Mouse (Mus musculus): ENCODE measurements at regions not wholly inside any gene's neighbourhood (a gene's known extent, or its start where the extent isn't known, plus 50 kb on each side); places are given as distances from the start of the nearest gene placed in this dataset.
A peak's percentile ranks its signal among the peaks of the same experiment; 100 is the strongest.

- Histone ChIP-seq H3K9me3 (replicated peaks) (no peaks in the 10 kb centered on the region), H3K27me3 (no peaks in the 10 kb centered on the region), H3K27ac (replicated peaks) (no peak overlapping the region), H3K36me3 (no peaks in the 10 kb centered on the region), H3K4me1 (no peaks in the 10 kb centered on the region), H3K4me2 (replicated peaks) (no peak overlapping the region), H3K9ac (no peak overlapping the region), H3K4me3 (replicated peaks) (no peak overlapping the region)
- ATAC-seq (ENCODE audit: insufficient number of reproducible peaks, low FRiP score, low TSS enrichment, low read depth): no peak
- WGBS: 73% methylated on average over 1 of the region's 1 CpGs
These were observed 220.0 kb downstream of the Cpe start for GRCm38 (mm10) chr8:64472801-64473270.

- Histone ChIP-seq H3K4me2 (replicated peaks) (no peak overlapping the region), H3K4me3 (replicated peaks) (no peak overlapping the region), H3K36me3 (no peaks in the 10 kb centered on the region), H3K27me3 (no peaks in the 10 kb centered on the region), H3K9me3 (replicated peaks) (no peaks in the 10 kb centered on the region), H3K27ac (replicated peaks) (no peak overlapping the region), H3K4me1 (no peaks in the 10 kb centered on the region), H3K9ac (no peak overlapping the region)
- WGBS: 83% methylated on average over 4 of the region's 4 CpGs
- no peak for ATAC-seq (ENCODE audit: insufficient number of reproducible peaks, low FRiP score, low TSS enrichment, low read depth)
These were observed 231.7 kb downstream of the Cpe start for GRCm38 (mm10) chr8:64461136-64461535.

GRCm38 (mm10) chr8:64456970-64457369, 235.9 kb downstream of the Cpe start:
- no peak overlapping the region for H3K27ac ChIP-seq (replicated peaks)
- no peak overlapping the region for H3K4me3 ChIP-seq (replicated peaks)
- H3K4me1 ChIP-seq: no peaks in the 10 kb centered on the region
- no peak overlapping the region for H3K4me2 ChIP-seq (replicated peaks)
- 77% methylated on average over 5 of the region's 5 CpGs for WGBS
- no peaks in the 10 kb centered on the region for H3K9me3 ChIP-seq (replicated peaks)
- no peaks in the 10 kb centered on the region for H3K36me3 ChIP-seq
- no peak overlapping the region for H3K9ac ChIP-seq
- no peak for ATAC-seq (ENCODE audit: insufficient number of reproducible peaks, low FRiP score, low TSS enrichment, low read depth)
- H3K27me3 ChIP-seq: no peaks in the 10 kb centered on the region

GRCm38 (mm10) chr8:64454736-64455135, 238.1 kb downstream of the Cpe start:
- Histone ChIP-seq H3K36me3 (no peaks in the 10 kb centered on the region), H3K9ac (no peak overlapping the region), H3K9me3 (replicated peaks) (no peaks in the 10 kb centered on the region), H3K27me3 (no peaks in the 10 kb centered on the region), H3K27ac (replicated peaks) (no peak overlapping the region), H3K4me1 (no peaks in the 10 kb centered on the region), H3K4me2 (replicated peaks) (no peak overlapping the region), H3K4me3 (replicated peaks) (no peak overlapping the region)
- WGBS: 54% methylated on average over 4 of the region's 4 CpGs
- ATAC-seq (ENCODE audit: insufficient number of reproducible peaks, low FRiP score, low TSS enrichment, low read depth): no peak

GRCm38 (mm10) chr8:64445366-64445765, 239.3 kb upstream of the Tll1 start:
- H3K27ac ChIP-seq (replicated peaks): no peak overlapping the region
- H3K4me2 ChIP-seq (replicated peaks): no peak overlapping the region
- no peak for ATAC-seq (ENCODE audit: insufficient number of reproducible peaks, low FRiP score, low TSS enrichment, low read depth)
- 79% methylated on average over 3 of the region's 3 CpGs for WGBS
- no peaks in the 10 kb centered on the region for H3K36me3 ChIP-seq
- H3K9me3 ChIP-seq (replicated peaks): no peaks in the 10 kb centered on the region
- peaks cover 6% of the 10 kb centered on the region for H3K4me1 ChIP-seq
- H3K9ac ChIP-seq: no peak overlapping the region
- H3K4me3 ChIP-seq (replicated peaks): no peak overlapping the region
- no peaks in the 10 kb centered on the region for H3K27me3 ChIP-seq

GRCm38 (mm10) chr8:64444429-64444828, 238.4 kb upstream of the Tll1 start:
- Histone ChIP-seq H3K27me3 (peaks cover 1% of the 10 kb centered on the region; the same call in 1 of the 2 replicates), H3K27ac (replicated peaks) (no peak overlapping the region), H3K4me3 (replicated peaks) (no peak overlapping the region), H3K4me2 (replicated peaks) (peak overlapping the region; percentile 30), H3K9me3 (replicated peaks) (no peaks in the 10 kb centered on the region), H3K36me3 (no peaks in the 10 kb centered on the region), H3K9ac (no peak overlapping the region), H3K4me1 (peaks cover 6% of the 10 kb centered on the region)
- WGBS: 10% methylated on average over 5 of the region's 5 CpGs
- peak; percentile 72 for ATAC-seq (ENCODE audit: insufficient number of reproducible peaks, low FRiP score, low TSS enrichment, low read depth)

GRCm38 (mm10) chr8:64438489-64438888, 232.4 kb upstream of the Tll1 start:
- no peak overlapping the region for H3K4me3 ChIP-seq (replicated peaks)
- no peaks in the 10 kb centered on the region for H3K36me3 ChIP-seq
- no peaks in the 10 kb centered on the region for H3K4me1 ChIP-seq
- ATAC-seq (ENCODE audit: insufficient number of reproducible peaks, low FRiP score, low TSS enrichment, low read depth): no peak
- WGBS: 38% methylated on average over 5 of the region's 5 CpGs
- H3K27ac ChIP-seq (replicated peaks): no peak overlapping the region
- H3K9ac ChIP-seq: no peak overlapping the region
- H3K4me2 ChIP-seq (replicated peaks): no peak overlapping the region
- peaks cover 3% of the 10 kb centered on the region; the same call in 1 of the 2 replicates for H3K27me3 ChIP-seq
- H3K9me3 ChIP-seq (replicated peaks): no peaks in the 10 kb centered on the region

GRCm38 (mm10) chr8:64434648-64435047, 228.6 kb upstream of the Tll1 start:
- no peaks in the 10 kb centered on the region for H3K9me3 ChIP-seq (replicated peaks)
- no peak for ATAC-seq (ENCODE audit: insufficient number of reproducible peaks, low FRiP score, low TSS enrichment, low read depth)
- H3K27me3 ChIP-seq: peaks cover 3% of the 10 kb centered on the region; the same call in 1 of the 2 replicates
- WGBS: 78% methylated on average over 7 of the region's 7 CpGs
- H3K4me1 ChIP-seq: no peaks in the 10 kb centered on the region
- H3K9ac ChIP-seq: no peak overlapping the region
- H3K36me3 ChIP-seq: no peaks in the 10 kb centered on the region
- no peak overlapping the region for H3K27ac ChIP-seq (replicated peaks)
- no peak overlapping the region for H3K4me2 ChIP-seq (replicated peaks)
- no peak overlapping the region for H3K4me3 ChIP-seq (replicated peaks)

- Histone ChIP-seq H3K4me2 (replicated peaks) (no peak overlapping the region), H3K9me3 (replicated peaks) (no peaks in the 10 kb centered on the region), H3K36me3 (no peaks in the 10 kb centered on the region), H3K27ac (replicated peaks) (no peak overlapping the region), H3K9ac (no peak overlapping the region), H3K4me1 (0 out of 2 replicates have a peak, but pooled peaks cover 4% of the 10 kb centered on the region), H3K27me3 (no peaks in the 10 kb centered on the region), H3K4me3 (replicated peaks) (no peak overlapping the region)
- 41% methylated on average over 4 of the region's 4 CpGs for WGBS
- ATAC-seq (ENCODE audit: insufficient number of reproducible peaks, low FRiP score, low TSS enrichment, low read depth): no peak
These were observed 216.8 kb upstream of the Tll1 start for GRCm38 (mm10) chr8:64422850-64423214.

GRCm38 (mm10) chr8:64422200-64422849, 216.3 kb upstream of the Tll1 start:
- Histone ChIP-seq H3K4me2 (replicated peaks) (no peak overlapping the region), H3K4me1 (0 out of 2 replicates have a peak, but pooled peaks cover 4% of the 10 kb centered on the region), H3K4me3 (replicated peaks) (no peak overlapping the region), H3K9me3 (replicated peaks) (no peaks in the 10 kb centered on the region), H3K9ac (no peak overlapping the region), H3K27ac (replicated peaks) (no peak overlapping the region), H3K27me3 (no peaks in the 10 kb centered on the region), H3K36me3 (no peaks in the 10 kb centered on the region)
- ATAC-seq (ENCODE audit: insufficient number of reproducible peaks, low FRiP score, low TSS enrichment, low read depth): no peak
- 33% methylated on average over 8 of the region's 8 CpGs for WGBS

GRCm38 (mm10) chr8:64421502-64422199, 215.6 kb upstream of the Tll1 start:
- ATAC-seq (ENCODE audit: insufficient number of reproducible peaks, low FRiP score, low TSS enrichment, low read depth): no peak
- WGBS: 88% methylated on average over 6 of the region's 6 CpGs
- H3K27me3 ChIP-seq: no peaks in the 10 kb centered on the region

More at GRCm38 (mm10) chr8:64421502-64422199, 215.6 kb upstream of the Tll1 start:
- Histone ChIP-seq H3K9ac (no peak overlapping the region), H3K36me3 (no peaks in the 10 kb centered on the region), H3K4me1 (0 out of 2 replicates have a peak, but pooled peaks cover 4% of the 10 kb centered on the region), H3K4me2 (replicated peaks) (no peak overlapping the region), H3K27ac (replicated peaks) (no peak overlapping the region), H3K9me3 (replicated peaks) (no peaks in the 10 kb centered on the region), H3K4me3 (replicated peaks) (no peak overlapping the region)

All from embryonic facial prominence, embryonic 15.5 days (tissue).